Mouse (Mus musculus) ES-Bruce4 (cell line): ENCODE data around the gene Tor4a.

Experiments used
- CTCF ChIP-seq: IDR thresholded peaks from one replicate; pipeline ENCODE4 v1.8.1; 2011; ENCODE audit warnings: low read depth, low read length
- POLR2A ChIP-seq: IDR thresholded peaks from one replicate; pipeline ENCODE4 v1.8.1; 2011; ENCODE audit warnings: low read length; ENCODE audit not compliant: insufficient read depth

DNA sequence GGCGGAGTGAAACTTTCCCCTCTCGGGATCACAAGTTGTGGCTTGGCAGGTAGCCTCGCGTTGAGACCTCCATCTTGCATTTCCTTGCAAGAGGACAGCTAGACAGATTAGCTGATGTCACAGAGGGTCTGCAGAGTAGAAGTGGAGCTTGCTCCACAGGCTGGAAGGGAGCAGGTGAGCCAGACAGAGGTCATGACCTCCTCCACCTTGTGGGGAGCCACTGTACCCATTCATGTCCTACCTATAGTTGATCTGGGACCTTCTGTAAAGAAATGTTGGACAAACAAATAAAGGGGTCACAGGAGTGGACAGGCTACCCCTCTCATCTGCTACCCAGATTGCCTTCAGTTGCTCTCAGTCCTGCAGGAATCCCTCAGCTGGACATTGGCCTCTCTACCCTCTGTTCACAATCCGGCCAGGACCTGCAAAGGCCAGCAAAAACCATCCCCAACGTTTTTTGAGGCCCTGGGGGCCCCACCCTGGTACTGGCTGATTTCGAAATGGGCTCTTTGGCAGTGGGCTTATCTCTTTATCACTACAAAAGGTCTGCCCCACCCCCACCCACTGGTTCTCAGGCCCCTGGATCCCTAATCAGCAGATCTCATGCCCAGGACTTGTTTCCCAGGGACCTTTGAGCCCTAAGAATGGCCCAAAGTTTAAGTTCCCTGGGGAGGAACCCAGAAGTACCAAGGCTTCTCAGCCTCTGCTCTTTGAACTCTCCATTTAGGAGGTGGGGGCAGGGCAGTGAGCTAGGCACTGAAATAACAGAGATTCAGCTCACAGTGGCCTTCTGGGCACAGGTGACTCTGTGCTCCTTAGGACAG lies 21.6 kb downstream of the Tor4a start:
- TF ChIP-seq CTCF, result no peak
- no peak for TF ChIP-seq POLR2A
